Mouse (Mus musculus) erythroblast, embryonic 14.5 days (primary cell): ENCODE results near the gene Ccdc86.

Experiments used
- GATA1 ChIP-seq: IDR thresholded peaks from 2 replicates; pipeline ENCODE4 v1.6.1; 2012; ENCODE audit warnings: low read length, inconsistent platforms, mixed read lengths
- TAL1 ChIP-seq: IDR thresholded peaks from 3 replicates; pipeline ENCODE4 v1.6.1; 2012; ENCODE audit warnings: low read length, inconsistent platforms, mixed read lengths

- no peak for TF ChIP-seq TAL1
- no peak for TF ChIP-seq GATA1
Measured at GRCm38 (mm10) chr19:10972660-10973059, 23.6 kb upstream of the Ccdc86 start.
